Mouse (Mus musculus): ENCODE data around the gene Wiz.

Wiz gene

DNA sequence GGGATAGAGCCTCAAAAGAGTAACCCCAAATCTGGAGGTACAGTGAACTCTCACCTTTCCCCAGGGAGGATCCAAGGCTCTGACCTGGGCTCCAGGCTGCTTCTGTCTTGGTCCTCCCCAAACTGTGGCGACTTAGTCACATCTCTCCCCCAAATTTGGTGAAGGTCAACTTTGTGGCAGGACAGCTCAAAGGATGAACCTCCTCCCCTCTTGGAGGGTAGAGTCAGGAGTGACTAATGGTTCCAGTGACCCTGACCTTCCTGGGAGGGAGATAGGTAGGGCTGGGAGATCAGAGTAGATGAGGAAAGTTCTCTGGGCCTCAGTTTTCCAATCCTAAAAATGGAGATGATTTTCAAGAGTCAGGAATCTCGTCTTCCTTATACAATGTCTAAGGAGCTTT is 10.5 kb downstream of the Wiz start:
- ATAC-seq (ENCODE audit: low TSS enrichment): no peak

GRCm38 (mm10) chr17:32377137-32377536 is 12.1 kb downstream of the Wiz start:
- ATAC-seq (ENCODE audit: low TSS enrichment): no peak

- ATAC-seq (ENCODE audit: low TSS enrichment): no peak
Observed at GRCm38 (mm10) chr17:32376475-32376874, 12.8 kb downstream of the Wiz start.

- no peak for ATAC-seq (ENCODE audit: low TSS enrichment)
Observed at GRCm38 (mm10) chr17:32368991-32369578, 20.2 kb downstream of the Wiz start.

- no peak for ATAC-seq (ENCODE audit: low TSS enrichment)
Observed at GRCm38 (mm10) chr17:32367706-32368105, 21.5 kb downstream of the Wiz start.

- no peak for ATAC-seq (ENCODE audit: low TSS enrichment)
Observed at GRCm38 (mm10) chr17:32365296-32365695, 23.9 kb downstream of the Wiz start.

GRCm38 (mm10) chr17:32364850-32365249 is 24.4 kb downstream of the Wiz start:
- peak; percentile 10 for ATAC-seq (ENCODE audit: low TSS enrichment)

DNA sequence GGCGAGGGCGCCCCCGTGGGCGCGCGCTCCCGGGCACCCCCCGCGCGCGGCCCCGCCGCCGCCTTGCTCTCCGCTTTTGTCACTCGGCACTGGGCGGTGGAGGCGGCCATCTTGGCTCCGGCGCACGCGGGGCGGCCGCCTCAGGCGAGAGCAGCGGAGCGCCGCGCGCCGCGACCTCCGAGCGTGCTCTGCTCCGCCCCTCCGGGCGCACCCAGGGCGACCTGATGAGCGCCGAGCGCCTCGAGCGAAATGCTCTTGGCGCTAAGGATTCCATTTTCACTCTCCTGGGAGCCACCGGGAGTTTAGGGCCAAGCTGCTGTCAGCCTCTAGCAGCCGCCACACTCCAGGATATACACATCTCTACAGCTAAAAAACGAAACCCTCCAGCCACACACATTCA is 24.9 kb downstream of the Wiz start:
- peak; percentile 92 for ATAC-seq (ENCODE audit: low TSS enrichment)

GRCm38 (mm10) chr17:32363821-32364301 is 25.4 kb downstream of the Wiz start:
- ATAC-seq (ENCODE audit: low TSS enrichment): peak; percentile 11

- ATAC-seq (ENCODE audit: low TSS enrichment): no peak
Observed at GRCm38 (mm10) chr17:32362686-32363085, 26.6 kb downstream of the Wiz start.

- ATAC-seq (ENCODE audit: low TSS enrichment): no peak
Observed at GRCm38 (mm10) chr17:32359928-32360327, 29.3 kb downstream of the Wiz start.

- ATAC-seq (ENCODE audit: low TSS enrichment): no peak
Observed at GRCm38 (mm10) chr17:32358943-32359340, 30.3 kb downstream of the Wiz start.

GRCm38 (mm10) chr17:32358192-32358942 is 30.9 kb downstream of the Wiz start:
- ATAC-seq (ENCODE audit: low TSS enrichment): peak; percentile 56

DNA sequence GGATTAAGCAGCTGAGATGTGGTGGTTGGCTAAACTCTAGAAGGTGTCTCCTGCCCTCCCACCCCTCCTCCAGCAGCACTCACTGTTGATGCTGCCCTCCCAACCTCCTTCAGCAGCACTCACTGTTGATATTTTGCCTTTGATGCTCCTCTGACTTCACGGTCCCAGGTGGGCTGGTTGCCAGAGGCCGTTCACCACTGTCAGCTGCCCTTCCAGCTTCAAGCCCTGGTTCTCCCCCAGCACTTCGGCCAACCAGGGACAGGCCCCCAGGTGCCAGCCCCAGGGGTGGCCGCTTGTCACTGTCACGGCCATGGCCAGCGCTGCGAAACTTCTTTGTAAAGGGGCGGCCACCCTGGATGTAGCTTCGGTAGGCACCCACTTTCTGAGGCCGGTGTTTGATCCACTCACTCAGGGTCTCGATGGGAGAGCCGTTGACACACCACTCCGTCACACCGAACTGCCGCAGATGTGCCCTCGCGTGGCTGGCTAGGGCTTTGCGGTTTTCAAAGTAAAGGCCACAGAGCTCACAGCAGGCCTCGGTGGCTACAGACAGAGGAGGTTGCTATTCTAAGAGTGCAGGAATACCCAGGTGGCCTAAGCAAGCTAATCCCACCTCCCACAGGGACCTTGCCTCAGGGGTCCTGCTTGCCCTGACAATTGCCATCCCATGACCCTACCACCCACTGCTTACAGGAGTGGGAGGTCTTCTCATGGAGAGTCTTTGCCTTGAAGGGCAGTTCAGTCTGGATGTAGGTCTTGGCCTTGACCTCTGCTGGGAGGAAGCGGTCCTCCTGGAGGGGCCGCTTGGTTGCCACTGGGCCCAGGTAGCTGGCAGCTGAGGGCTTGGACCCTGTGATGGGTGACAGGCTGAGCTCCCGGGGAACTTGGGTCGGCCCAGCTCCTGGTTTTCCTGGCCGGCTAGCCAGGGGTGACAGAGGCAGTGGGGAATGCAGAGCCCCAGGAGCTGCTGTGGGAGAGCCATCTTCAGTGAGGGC is 32.2 kb downstream of the Wiz start:
- no peak for ATAC-seq (ENCODE audit: low TSS enrichment)

DNA sequence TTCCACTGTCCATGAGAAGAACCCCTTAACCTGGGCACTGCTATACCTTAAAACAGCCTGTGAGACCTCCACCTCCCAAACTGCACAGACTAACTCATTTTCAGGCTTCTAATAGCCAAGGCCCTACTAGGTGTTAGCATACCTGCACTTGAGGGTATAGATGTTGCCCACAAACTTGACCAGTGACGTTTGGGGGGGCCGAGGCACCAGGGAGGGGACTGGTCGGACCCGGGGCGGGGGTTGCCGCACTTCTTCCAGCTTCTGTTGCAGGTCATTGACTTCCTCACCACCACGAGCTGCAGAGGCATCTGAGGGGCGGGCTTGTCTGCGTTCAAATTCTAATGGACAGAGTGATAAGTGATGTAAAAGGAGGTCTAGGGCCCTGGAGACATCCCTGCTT is 33.0 kb downstream of the Wiz start:
- ATAC-seq (ENCODE audit: low TSS enrichment): no peak

- ATAC-seq (ENCODE audit: low TSS enrichment): no peak
Observed at GRCm38 (mm10) chr17:32355031-32355430, 34.2 kb downstream of the Wiz start.

- no peak for ATAC-seq (ENCODE audit: low TSS enrichment)
Observed at GRCm38 (mm10) chr17:32354211-32354610, 35.0 kb downstream of the Wiz start.

GRCm38 (mm10) chr17:32353696-32354095 is 35.5 kb downstream of the Wiz start:
- no peak for ATAC-seq (ENCODE audit: low TSS enrichment)

DNA sequence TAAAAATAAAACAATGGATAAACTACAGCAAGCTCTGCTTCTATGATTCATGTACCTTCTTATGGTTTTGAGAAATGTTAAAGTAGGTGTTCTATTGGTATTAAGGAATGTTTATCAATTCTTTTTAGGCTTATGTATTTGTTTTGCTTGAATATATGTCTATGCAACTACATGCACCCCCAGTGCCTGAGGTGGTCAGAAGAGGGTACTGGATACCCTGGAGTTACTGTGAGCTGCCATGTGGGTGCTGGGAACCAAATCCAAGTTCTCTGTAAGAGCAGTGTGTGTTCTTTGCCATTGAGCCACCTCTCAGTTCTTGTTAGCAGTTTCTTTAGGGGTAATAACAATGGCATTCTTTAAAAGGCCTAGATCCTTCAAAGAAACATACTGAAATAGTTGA is 37.5 kb downstream of the Wiz start:
- ATAC-seq (ENCODE audit: low TSS enrichment): no peak

GRCm38 (mm10) chr17:32351269-32351668 is 38.0 kb downstream of the Wiz start:
- no peak for ATAC-seq (ENCODE audit: low TSS enrichment)

DNA sequence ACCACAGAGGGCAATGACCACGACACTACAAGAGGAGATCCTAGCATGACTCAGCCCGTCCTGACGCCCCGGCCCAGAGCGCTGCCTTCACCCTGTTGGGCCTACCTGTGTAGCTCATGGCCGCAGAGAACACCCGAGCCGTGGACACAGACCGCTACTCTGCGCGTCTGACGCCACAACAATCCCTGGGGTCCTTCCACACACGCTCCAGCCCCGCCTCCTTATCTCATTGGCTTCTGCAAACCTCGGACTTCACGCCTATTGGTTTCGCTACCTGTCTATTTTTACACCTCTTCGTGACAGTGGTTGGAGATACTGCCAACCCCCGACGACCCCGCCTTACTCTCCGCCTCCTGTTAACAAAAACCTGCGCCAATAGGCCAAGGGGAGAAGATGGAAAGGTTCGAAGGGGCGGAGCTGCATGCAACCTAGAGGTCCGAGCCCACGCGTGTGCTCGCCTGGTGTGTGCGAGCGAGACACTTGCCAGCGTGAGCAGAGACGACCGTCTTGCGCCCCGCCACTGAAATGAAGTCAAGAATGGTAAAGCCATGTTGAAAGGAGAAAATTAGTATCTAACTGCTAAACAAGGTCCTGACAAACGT is 38.8 kb downstream of the Wiz start, which contains the start of gene Akap8l:
Gene Akap8l, minus strand, starts transcription at position 226 of the 602 bp plus-strand sequence.
- peak; percentile 93 for ATAC-seq (ENCODE audit: low TSS enrichment)
